Mouse (Mus musculus) embryo, embryonic 10.5 days (tissue): ENCODE measurements at regions not wholly inside any gene's neighbourhood (a gene's known extent, or its start where the extent isn't known, plus 50 kb on each side); places are given as distances from the start of the nearest gene placed in this dataset.

ENCODE experiments used
- DNase-seq: peaks from one replicate; pipeline ENCODE4 v3.0.0-alpha.2; 2015; ENCODE audit warnings: low spot score

DNA sequence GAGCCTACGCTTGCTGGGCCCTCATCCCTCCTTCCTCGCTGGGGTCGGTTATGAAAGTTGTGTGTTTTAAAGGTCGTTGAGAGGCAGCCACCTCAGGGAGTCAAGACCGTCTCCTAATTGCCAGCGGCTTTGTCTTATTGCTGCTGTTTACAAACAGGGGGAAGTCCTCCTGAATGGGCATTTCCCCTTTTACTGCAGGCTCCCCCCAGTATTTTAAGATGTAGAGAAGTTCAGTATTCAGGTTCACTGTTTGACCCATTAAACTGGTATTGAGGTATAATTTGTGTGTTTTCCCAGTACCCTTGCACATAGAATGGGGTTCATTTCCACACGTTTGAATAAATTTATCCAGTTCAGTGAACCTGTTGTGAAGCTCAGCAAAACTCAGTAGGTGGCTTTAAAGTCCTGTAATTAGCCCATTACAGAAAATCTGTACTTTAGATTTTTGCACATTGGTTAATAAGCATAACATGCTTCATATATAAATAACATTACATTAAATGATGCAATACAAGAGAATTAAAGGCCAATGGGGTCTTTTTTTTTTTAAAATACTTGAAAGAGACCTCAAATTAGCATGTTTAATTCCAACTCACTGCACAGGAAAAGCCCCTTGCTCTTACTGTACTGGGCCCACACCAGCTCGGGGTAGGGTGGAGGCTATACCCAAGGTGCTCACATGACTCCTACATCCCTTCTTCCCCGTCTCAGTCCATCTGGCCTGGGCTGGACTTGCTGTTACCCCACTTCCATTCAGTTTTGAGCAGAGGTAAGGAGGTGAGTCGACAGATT is 63.7 kb downstream of the Nkx2-1 start:
- DNase-seq, result no peak

DNA sequence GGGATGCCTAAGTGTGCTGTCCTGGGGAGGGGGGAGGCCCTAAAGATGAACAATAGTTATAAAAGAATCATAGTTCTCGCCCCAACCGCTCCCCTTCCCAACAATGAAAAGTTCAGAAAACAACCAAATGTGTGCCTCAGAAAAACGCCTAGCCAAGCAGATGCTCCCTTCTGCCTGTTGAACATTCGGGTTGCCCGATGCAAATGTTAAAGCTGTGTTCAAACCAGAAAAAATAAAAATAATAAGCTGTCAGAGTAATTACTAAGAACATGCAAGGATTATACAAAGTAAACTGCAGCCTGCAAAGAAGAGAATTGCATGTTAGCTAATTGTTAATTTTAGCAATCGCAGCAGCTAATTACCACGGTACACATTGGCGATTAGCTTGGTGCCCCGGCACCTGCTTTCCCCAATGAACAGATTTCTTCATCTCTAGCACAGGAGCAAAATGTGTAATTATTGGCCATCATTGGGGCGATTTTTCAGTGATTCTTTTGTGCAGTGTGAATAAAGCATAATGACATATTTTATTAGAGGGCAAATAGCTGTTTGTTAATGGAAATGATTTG is 65.7 kb downstream of the Nkx2-1 start:
- DNase-seq, result no peak

DNA sequence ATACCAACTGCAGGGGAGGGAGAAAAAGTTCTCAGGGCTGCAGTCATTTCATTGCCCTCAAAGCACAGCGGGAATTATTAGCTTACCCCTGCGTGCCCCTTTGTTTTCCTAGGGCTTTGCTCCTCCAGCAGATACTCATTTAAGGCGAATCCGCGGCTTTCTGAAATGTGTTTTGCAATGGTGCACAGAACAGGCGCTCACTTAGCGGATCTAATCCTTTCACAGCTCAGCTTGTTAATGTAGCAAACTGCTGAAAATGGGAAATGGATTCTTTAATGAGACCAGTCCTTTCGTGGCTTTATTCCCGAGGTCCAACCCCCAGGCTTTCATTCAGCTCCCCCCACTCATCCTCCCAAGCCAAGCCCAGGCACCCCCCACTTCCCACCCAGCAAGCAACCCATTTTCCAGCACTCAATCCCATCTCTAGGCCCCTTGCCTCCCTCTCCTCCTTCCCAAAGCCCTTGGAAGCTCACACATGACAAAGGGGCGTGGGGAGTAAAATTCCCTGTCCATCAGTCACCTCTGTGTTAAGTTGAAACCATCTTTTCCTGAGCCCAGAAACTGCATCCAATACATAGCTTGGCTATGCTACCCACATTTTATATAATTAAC is 77.1 kb downstream of the Nkx2-1 start:
- peak; percentile 64 for DNase-seq

DNA sequence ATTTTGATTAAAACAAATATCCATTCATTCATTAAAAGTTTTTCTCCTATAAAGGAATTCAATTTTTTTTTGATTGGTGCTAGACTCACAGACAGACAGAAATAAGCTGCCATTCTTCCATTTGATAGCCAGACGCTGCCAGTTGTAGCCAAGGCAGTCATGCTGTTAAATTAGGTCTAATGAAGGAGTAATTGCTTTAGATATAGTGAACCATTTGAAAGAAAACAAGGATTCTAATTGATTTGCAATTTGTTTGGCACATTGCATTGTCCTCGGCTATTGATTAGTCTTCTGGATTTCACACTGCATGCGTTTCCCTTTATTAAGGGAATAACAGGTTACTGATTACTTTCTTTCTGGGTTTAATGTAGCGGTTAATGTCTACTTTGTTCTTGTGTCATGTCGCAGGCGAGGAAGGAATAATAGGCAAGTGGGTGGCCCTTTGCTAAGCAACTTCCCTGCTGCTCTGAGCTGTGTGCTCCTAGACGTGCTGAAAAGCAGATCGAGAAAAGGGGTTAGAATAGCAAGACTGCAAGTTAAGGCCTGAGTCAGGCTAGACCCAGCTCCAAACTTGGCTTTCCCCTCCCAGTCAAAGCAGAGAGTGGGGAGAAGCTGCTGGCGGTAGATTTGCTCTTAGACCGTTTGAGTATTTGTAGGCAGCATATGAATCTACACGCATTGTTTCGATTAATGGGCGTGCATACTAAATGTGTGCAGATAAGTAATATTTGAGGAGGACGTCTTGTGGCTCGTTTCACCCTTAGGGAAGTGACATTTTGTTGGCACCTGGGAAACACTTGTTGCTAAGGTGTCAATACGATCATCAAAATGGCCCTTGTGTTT is 77.8 kb downstream of the Nkx2-1 start:
- peak; percentile 72 for DNase-seq

DNA sequence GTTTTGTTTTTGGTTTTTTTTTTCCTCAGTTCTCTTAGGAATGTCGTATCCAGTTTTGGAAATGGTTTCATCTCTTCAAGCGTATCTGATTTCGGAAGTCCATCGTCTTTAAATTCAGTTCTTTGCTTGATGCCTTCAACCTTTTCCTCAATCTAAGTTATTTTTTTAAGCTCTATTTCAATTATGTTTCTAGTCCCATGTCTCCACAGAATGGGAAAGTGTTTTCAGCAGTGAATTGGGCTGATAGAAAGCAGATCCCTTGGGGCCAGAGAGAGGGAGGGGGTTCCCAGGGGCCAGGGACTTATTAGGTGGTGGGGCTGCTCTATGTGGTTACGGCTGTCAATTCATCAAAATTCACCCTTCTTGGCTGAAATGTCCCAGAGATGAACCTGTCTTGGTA is 78.8 kb downstream of the Nkx2-1 start:
- DNase-seq, result no peak

DNA sequence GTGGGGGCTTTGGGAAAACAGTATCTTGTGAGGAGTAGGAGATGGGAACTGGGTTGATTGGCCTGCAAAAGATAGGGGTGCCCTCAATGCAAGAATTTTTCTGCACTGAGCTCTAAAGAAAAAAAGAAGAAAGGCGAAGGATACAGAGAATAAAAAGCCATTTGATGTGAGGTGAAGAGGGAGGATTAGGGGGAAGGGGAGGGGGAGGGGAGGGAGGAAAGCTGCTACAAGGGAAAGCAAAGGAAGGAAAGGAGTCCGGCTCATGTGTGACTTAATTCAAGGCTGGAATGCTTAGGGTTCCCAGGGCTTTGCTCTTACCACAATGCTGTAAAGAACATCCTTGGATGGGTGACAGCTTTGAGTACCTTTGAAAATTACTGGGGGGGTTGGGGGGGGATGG is 79.4 kb downstream of the Nkx2-1 start:
- DNase-seq, result peak; percentile 52

DNA sequence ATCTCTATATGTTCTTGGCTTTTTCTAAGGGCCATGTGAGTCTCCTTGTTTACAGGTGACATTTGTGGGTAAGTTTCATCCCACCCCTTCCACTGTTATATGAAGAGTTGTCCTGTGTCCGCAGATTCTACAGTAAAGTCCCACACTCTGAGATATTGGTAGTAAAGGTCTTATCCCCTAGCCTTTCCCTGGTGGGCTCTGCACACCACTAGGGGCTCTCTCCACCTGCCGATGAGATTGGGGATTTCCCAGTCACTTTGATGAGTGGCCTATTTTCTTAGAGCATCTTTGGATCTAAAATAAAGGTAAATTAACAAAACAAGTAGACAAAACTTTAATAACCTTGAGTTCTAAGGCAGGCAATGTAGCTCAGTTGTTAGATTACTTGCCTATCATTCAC is 86.4 kb downstream of the Nkx2-1 start:
- no peak for DNase-seq

DNA sequence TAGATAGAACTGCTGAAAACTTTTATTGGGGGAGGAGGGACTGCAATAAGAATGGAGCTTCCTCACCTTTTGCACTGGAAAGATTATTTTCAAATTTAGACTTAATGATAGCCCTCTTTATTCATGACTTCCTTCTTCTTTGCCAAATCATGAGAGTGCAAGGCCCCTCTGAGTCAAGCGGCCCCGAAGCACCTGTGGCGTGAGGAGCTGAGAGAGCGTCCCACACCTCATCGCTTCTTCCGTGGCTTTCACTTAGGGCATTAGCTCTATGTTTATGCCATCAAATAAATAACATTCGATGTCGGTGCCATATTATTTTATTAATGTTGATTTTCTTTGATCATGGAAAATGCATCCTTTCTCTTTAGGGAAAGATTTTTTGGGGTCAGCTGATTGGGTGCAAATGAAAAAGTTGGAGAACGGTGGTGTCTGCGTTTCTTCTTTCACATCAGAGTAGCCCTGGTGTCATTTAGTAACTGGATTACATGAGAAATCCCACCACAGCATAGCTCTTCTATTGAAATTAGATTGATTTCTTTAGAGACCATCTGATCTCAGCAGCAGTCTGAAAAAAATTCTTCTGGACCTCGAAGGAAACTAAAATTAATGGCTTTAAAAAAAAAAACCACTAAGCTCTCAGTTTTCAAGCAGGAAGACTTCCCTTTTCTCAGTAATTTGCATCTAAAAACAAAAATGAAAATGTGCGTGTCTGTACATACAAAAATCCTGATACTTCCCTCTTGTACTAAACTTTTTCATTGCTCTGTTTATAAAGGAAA is 87.7 kb downstream of the Nkx2-1 start:
- DNase-seq, result no peak

DNA sequence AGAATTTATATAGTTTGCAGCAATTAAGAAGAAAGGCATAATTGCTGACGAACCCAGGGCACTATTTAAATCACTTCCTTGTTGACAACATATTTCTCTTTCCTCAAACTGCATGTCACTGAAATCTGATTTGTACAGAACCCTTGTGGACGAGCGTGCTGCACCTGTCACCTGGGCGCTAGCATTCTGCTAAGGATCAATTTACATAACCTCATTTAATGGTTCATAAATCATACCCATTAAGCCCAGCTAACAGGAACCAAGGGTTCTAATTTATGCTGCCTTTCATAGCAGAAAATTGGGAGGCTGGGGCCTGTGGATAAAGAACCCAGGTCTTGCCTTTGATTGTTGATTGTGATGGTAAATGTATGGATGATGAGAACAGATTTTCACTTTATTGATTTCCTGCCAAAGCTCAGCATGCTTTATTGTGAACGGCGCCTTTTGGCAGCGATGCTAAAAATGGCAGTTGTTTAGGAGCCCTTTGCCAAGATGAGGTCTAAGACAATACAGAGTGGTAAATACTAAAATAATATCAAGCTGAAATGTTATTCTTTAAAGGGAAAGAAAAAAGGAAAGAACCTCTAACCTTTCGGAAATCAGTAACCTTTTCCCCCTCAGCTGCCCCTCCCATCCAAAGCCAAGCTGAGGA is 95.4 kb downstream of the Nkx2-1 start:
- DNase-seq, result no peak

DNA sequence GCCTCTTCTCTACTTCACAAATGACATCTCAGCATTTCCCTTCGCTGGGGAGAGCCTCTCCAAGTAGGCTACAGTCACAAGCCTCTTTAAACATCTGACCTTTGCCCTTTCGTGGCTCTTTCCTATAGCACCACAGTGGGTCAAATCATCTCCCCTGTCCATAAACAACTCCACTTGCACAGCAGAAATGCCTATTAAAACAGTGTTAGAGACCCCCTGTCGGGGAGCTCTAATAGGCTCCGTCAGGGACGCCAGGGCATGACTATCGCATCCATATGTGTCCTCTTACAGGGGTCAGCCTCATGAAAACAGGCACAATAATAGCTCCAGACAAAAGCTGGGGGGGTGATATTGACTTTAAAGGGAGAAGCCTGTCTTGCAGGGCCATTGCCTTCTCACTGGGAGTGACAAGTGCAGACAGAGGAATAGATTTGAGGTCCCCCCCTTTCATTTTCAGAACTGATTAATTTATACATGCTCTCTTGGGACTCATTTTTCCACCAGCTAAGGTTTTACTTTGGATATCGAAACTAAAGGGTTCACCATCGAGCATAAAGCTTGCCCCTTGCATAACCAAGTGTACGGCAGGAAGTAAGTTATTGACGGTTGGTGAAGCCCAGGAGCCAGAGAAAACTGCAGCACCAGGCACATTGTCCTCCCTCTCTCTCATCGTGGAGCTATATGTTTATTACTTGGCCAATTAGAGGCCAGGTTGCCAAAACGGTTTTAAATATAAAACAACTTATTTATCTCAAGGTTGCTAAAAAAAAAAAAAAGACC is 94.6 kb upstream of the Mbip start:
- peak; percentile 69 for DNase-seq

DNA sequence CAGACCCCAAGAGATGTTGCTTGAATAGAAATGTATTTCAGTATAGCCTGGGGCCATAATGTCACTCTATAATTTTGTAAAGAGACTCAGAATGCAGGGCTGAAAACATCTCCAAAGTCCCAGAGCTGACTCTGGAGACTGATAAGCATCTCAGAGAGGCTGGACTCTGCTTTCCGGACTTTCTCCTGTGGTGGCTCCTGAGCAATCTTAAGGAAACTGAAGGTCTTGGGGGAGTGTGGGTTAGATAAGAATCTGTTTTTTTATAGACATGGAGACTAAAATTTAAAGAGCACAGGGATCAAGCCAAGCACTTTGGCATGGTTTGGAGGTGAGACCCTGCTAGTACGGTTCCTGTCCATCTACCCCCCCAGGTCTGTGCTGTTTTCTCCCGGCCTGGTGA is 92.7 kb upstream of the Mbip start:
- no peak for DNase-seq

DNA sequence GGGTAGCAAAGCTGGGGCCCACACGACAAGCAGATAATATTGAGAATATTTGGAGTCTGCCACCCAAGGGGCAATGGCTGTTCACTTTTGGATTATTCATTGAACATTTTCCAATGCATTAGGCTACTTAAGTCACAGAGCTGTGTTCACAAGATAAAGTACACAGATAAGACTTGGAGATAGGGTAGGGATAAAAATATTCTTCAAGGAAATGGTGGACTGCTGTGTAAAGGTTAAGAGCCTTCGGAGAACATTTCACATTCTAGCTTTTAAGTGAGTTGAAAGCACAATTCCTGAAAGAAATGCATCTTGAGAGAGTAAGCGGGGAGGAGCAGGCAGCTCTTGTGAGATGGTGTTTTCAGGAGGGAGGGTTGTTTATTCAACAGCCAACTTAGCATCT is 92.3 kb upstream of the Mbip start:
- DNase-seq, result no peak

DNA sequence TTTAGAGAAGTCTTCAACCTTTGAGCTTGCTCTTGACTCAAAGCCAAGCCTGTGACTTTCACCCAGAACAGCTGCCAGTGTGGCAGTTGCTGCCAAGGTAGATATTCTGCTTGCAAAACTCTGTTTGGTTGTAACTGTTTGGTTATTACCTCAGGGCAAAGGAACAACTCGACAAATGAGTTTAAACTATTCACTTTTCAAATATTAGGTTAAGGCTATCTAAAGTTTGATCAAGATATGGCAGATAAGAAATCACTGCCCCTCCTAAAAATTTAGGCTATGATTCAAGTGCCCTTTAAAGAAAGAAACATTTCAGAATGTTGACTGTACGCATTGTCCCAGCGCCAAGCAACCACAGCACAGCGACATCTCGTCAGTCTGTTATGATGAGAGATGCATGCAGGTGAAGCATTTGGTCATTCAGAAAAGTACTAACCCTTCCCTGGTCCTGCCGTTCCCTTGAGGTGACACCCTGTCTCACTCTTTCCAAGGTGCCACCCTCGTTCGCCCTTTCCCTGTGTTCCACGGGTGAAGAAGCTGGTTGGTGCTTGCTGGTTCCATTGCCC is 81.1 kb upstream of the Mbip start:
- no peak for DNase-seq

DNA sequence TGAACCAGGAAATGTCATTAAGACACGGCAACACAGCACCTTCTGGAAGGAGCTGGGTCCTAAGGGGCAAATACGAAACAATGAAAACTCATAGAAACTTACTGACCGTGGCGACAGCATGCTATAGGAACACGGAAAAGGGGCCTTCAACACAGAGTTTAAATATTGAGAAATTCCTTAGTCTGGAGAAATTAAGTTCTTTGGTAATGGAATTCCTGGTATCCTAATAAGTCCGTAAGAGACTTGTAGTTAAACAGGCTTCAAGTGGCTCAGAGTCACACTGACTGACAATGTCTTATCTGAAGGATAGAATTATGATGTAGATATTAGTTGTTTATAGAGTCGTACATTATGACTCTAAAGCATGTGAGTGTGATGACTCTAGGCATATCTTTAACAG is 70.4 kb upstream of the Mbip start:
- DNase-seq, result no peak

DNA sequence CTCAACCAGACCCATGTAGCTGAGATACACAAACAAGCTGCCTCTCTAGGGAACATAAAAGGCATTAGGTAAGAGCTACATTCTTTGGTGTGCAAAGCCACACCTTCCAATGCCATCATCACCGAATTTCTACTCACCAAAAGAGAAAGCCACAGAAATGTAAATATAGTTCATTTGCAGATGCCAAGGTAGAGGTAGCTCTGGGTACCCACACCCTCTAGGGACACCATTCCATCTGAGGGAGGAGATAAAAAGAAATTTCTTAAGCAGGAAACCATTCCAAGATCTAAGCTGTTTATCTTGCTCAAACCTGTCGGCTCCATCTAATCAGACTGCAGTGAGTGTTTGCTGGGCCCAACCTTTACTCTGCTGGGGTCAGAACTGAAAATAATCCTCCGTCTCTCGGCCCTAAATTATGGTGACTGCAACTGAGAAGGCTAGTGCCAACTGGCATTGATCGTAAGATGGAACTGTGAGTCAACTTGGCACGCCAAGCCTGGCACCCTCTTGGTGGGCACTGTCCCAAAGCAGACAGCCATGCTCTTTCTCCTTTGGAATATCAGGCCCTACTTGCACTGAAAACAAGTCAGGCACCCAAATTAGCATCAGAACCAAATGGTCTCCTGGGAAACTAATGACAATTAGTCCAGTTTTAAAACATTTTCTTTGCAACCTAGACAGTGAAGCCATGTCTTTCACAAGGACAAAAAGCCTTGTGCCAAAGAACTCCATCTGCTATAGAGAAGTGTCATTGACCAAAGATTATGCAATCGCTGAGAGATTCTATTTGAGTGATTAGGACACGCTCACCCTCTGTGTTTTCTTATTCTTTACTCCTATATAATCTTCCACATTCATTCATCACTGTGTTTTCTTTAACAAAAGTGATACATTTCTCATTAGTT is 69.4 kb upstream of the Mbip start:
- no peak for DNase-seq

DNA sequence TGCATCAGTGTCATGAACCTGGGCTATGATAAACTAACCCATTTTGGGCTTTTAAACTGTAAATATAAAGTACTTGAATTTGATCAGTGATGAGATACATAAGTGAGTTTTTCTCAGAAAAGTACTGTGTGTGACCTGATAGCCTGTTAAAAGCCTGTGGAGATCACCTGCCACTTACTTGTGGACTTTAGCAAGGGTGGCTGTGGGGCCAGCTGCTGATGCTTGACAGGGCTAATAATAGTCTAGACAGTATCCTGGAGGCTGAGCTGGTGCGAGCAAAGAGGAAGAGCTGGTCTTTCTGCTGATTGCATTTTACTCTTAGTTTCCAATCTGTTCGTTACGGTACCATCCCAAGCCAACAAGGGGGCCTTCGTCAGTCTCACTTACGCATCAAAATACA is 60.0 kb upstream of the Mbip start:
- no peak for DNase-seq

DNA sequence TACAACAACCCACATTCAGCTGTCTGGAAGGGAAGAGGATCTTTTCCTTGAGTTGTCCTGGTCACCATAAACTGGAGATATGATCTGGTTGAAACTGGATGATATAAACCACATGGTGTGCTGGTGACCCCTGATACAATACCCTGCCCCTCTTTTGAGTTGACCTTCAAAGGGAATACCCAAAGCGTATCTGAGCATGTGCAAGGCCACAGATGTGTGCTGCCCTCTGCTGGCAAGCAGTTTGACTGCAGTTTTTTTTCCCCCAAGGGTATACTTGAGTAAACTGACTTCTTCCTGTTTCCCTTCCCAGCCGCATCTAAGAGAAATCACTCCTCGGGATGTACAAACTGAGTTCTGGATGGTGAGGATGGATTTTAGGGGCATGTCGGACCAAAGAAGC is 59.1 kb upstream of the Mbip start:
- peak; percentile 85 for DNase-seq

DNA sequence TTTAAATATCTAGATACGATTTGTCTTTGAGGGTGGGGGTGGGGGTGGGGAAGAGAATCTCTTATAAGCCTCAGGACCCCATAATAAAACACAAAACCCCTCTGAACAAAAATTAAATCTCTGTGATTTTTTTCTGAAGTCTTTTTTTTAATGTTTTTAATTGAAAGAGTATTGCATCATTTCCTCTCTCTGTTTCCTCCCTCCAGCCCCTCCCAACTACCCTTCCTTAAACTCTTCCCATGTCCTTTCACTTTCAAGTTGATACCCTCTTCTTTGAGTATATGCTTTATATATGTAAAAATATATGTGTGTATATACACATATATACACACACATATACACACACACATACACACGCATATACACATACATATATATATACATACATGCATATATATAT is 58.6 kb upstream of the Mbip start:
- no peak for DNase-seq

DNA sequence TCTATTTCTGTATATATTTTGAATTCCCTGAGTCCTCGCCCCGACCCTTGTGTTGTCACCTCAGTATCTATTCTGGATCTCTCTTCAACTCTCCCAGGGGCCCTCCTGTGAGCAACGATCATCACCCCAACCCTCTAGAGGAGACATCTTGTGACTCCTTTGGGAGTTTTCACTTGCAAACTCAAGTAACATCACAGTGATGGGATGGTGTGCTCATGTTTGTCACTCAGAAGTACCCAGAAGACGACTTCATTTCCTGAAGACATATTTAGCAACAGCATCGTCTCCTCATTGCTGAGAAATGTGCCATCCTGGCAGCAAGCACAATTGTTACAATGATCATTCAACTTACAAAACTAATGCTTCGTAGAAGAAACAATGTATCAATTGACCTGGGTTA is 57.9 kb upstream of the Mbip start:
- no peak for DNase-seq
